Mouse (Mus musculus): ENCODE data around the gene Tmem132b.

- no peak for TF ChIP-seq EP300 (IDR thresholded peaks at IDR 0.05; ENCODE audit: low read depth)
- no peak for TF ChIP-seq CTCF (IDR thresholded peaks at IDR 0.05; ENCODE audit: low read depth)
These were observed 44.3 kb downstream of the Tmem132b start for GRCm38 (mm10) chr5:125575866-125576265.

All from liver, postnatal 0 days (tissue).